Mouse (Mus musculus) liver, postnatal 0 days (tissue): ENCODE data around the gene Stt3a. TPM values are rescaled to one million over a fixed set of nuclear protein-coding genes. Genes with fewer than 3 reads are reported as not detected.

ENCODE experiments used
- ATAC-seq: fragments of 200-750 bp; cut with Nextera tagmentation; 2 replicates; pipeline ENCODE4 v1.8.0; 2017; ENCODE audit warnings: mild to moderate bottlenecking, moderate library complexity
- DNase-seq: peaks from one replicate; pipeline ENCODE4 v3.0.0-alpha.2; 2016
- H3K27ac ChIP-seq: fragments of 300-500 bp; sonication (generic); 2 replicates; pipeline ENCODE4 v1.5.1; 2014; ENCODE audit warnings: antibody characterized with exemption, moderate library complexity, mild to moderate bottlenecking, low read depth
- H3K27me3 ChIP-seq: fragments of 300-500 bp; sonication (generic); 2 replicates; pipeline ENCODE4 v1.6.1; 2014; ENCODE audit warnings: low read length, control low read depth, mixed read lengths; ENCODE audit not compliant: insufficient read depth
- H3K36me3 ChIP-seq: fragments of 300-500 bp; sonication (generic); replicated peaks from 2 replicates; pipeline ENCODE4 v1.6.1; 2014; ENCODE audit warnings: mild to moderate bottlenecking, control low read depth, low read length, moderate library complexity, mixed read lengths; ENCODE audit not compliant: insufficient read depth
- H3K4me1 ChIP-seq: fragments of 300-500 bp; sonication (generic); 2 replicates; pipeline ENCODE4 v1.6.1; 2014; ENCODE audit warnings: antibody characterized with exemption, mild to moderate bottlenecking, control low read depth; ENCODE audit not compliant: insufficient read depth
- H3K4me2 ChIP-seq: fragments of 300-500 bp; sonication (generic); 2 replicates; pipeline ENCODE4 v1.6.1; 2014; ENCODE audit warnings: low read depth, mild to moderate bottlenecking, low read length, moderate library complexity, mixed read lengths
- H3K4me3 ChIP-seq: fragments of 300-500 bp; sonication (generic); 2 replicates; pipeline ENCODE4 v1.5.1; 2014; ENCODE audit warnings: low read depth, low read length
- H3K9ac ChIP-seq: fragments of 300-500 bp; sonication (generic); replicated peaks from 2 replicates; pipeline ENCODE4 v1.6.1; 2014; ENCODE audit warnings: mild to moderate bottlenecking, moderate library complexity
- H3K9me3 ChIP-seq: fragments of 300-500 bp; sonication (generic); 2 replicates; pipeline ENCODE4 v1.6.1; 2016; ENCODE audit warnings: mild to moderate bottlenecking, control low read depth, low read length, mixed read lengths
- CTCF ChIP-seq: sonication (generic); IDR thresholded peaks from 2 replicates; pipeline ENCODE4 v1.5.1; 2016; ENCODE audit warnings: antibody characterized with exemption, low read depth
- EP300 ChIP-seq: IDR thresholded peaks from 2 replicates; pipeline ENCODE4 v1.6.1; 2016; ENCODE audit warnings: antibody characterized with exemption, low read depth, mild to moderate bottlenecking
- WGBS: fragments of 180-500 bp; shearing (Covaris S2); extraction: QIAGEN DNeasy Blood & Tissue Kit; methylation state at CpG from one replicate; pipeline ENCODE4 v1.1.7; 2014; ENCODE audit not compliant: insufficient replicate concordance; 5-methylcytosine and 5-hydroxymethylcytosine counted together
- polyA plus RNA-seq: library from polyadenylated mRNA; unstranded; fragments of >200 nt; fragmentation: Nextera tagmentation; extraction: Ambion mirVana; gene quantifications from 2 replicates; pipeline ENCODE4 v1.2.1, GENCODE M21; 2015

The Stt3a gene
- polyA plus RNA-seq, 1 experiment from 2014 or later = 113 TPM

- no peaks in the 10 kb centered on the region for H3K27me3 ChIP-seq
- no peak within 1 kb of the TSS for H3K4me3 ChIP-seq
- no peak within 1 kb of the TSS for H3K4me2 ChIP-seq
- H3K36me3 ChIP-seq = no peaks in the 10 kb centered on the region
- no peak within 1 kb of the TSS for H3K9ac ChIP-seq
- H3K27ac ChIP-seq = no peak within 1 kb of the TSS
- DNase-seq (no peak), ATAC-seq (no peak)
- TF ChIP-seq EP300 (no peak), CTCF (no peak)
- 47% methylated on average over 1 of the region's 1 CpGs for WGBS
- no peaks in the 10 kb centered on the region for H3K4me1 ChIP-seq
- H3K9me3 ChIP-seq = no peaks in the 10 kb centered on the region
Measured at GRCm38 (mm10) chr9:36692920-36693319, 74.6 kb downstream of the Stt3a start, which contains the start of gene Acrv1. Acrv1 (plus strand) TSS chr9:36693220.

GRCm38 (mm10) chr9:36687329-36687728, 80.2 kb downstream of the Stt3a start:
- no peaks in the 10 kb centered on the region for H3K36me3 ChIP-seq
- ATAC-seq = no peak
- H3K27ac ChIP-seq = no peak overlapping the region
- H3K9me3 ChIP-seq = no peaks in the 10 kb centered on the region
- no peak for TF ChIP-seq CTCF
- TF ChIP-seq EP300 = no peak
- DNase-seq = no peak
- H3K27me3 ChIP-seq = no peaks in the 10 kb centered on the region
- no peak overlapping the region for H3K4me2 ChIP-seq
- H3K9ac ChIP-seq = no peak overlapping the region
- H3K4me3 ChIP-seq = no peak overlapping the region
- H3K4me1 ChIP-seq = no peaks in the 10 kb centered on the region

GRCm38 (mm10) chr9:36681424-36681823, 86.1 kb downstream of the Stt3a start:
- ATAC-seq = no peak
- no peaks in the 10 kb centered on the region for H3K4me1 ChIP-seq

More at GRCm38 (mm10) chr9:36681424-36681823, 86.1 kb downstream of the Stt3a start:
- WGBS = 71% methylated on average over 2 of the region's 2 CpGs
- TF ChIP-seq CTCF (no peak), EP300 (no peak)
- Histone ChIP-seq H3K9ac (no peak overlapping the region), H3K36me3 (no peaks in the 10 kb centered on the region), H3K27me3 (no peaks in the 10 kb centered on the region), H3K4me3 (no peak overlapping the region), H3K9me3 (no peaks in the 10 kb centered on the region), H3K4me2 (no peak overlapping the region), H3K27ac (no peak overlapping the region)
- no peak for DNase-seq

Other genes with a start within 250 kb of the Stt3a start
- not detected in 2 replicates for gene Gm5615, start 225.7 kb downstream of the Stt3a start, polyA plus RNA-seq
- not detected in 2 replicates for gene Gm17689, start 185.0 kb downstream of the Stt3a start, polyA plus RNA-seq
- not detected in 2 replicates for gene A630095E13Rik, start 124.3 kb downstream of the Stt3a start, polyA plus RNA-seq
- gene Acrv1, start 74.5 kb downstream of the Stt3a start, polyA plus RNA-seq = not detected in 2 replicates
- 6.2 and 7.8 TPM in 2 replicates for gene Chek1, start 40.6 kb downstream of the Stt3a start, polyA plus RNA-seq
- 61.6 and 62.5 TPM in 2 replicates for gene Ei24, start 29.7 kb upstream of the Stt3a start, polyA plus RNA-seq
- 0.15 and 0.50 TPM in 2 replicates for gene Fez1, start 54.2 kb upstream of the Stt3a start, polyA plus RNA-seq